Mouse (Mus musculus) bone marrow, adult 2 months (tissue): ENCODE measurements at regions not wholly inside any gene's neighbourhood (a gene's known extent, or its start where the extent isn't known, plus 50 kb on each side); places are given as distances from the start of the nearest gene placed in this dataset.
"Not testable (repeated sequence)": the region's sequence is repeated elsewhere in the genome, so short reads cannot be mapped to it uniquely, and the experiment has no call there.

Source experiments
- H3K27ac ChIP-seq: fragments of 200-500 bp; 2 replicates; pipeline ENCODE4 v1.5.1; 2012; ENCODE audit warnings: low read depth, mild to moderate bottlenecking, control low read depth, inconsistent platforms, low read length; ENCODE audit not compliant: control insufficient read depth, poor library complexity, insufficient read depth
- H3K4me1 ChIP-seq: fragments of 200-500 bp; 2 replicates; pipeline ENCODE4 v1.6.1; 2011; ENCODE audit warnings: low read length; ENCODE audit not compliant: control insufficient read depth, insufficient read depth
- H3K4me3 ChIP-seq: fragments of 200-500 bp; replicated peaks from 2 replicates; pipeline ENCODE3; 2011; ENCODE audit warnings: mild to moderate bottlenecking, low read depth, low read length, control low read depth; ENCODE audit not compliant: control insufficient read depth
- CTCF ChIP-seq: fragments of 200-500 bp; IDR thresholded peaks from 2 replicates; pipeline ENCODE4 v1.5.1; 2011; ENCODE audit warnings: low read length, control low read depth; ENCODE audit not compliant: control insufficient read depth, insufficient read depth
- POLR2A ChIP-seq: fragments of 200-500 bp; IDR thresholded peaks from 2 replicates; pipeline ENCODE4 v1.6.1; 2011; ENCODE audit warnings: low read depth, mild to moderate bottlenecking, control low read depth, low read length, borderline replicate concordance; ENCODE audit not compliant: control insufficient read depth
- WGBS: fragments of 180-500 bp; shearing (Covaris S2); methylation state at CpG from one replicate; pipeline ENCODE4 v1.1.7; 2018; 5-methylcytosine and 5-hydroxymethylcytosine counted together

DNA sequence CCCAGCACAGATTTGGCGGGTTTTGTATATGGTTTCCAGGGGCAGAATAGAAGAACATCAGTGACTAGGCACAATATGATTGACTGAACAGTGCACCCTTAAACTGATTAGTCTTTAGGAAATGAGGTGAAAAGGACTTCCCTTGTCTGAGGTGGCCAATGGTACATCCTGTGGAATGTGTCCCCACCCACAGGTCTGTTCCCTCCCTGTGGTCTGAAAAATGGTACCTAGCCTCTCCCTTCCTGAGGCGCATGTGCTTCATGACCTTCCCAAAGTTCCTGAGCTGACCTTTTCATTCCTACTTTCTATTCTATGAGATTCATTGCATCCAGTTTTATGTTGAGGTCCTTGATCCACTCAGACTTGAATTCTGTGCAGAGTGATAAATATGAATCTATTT is 76.0 kb downstream of the Zfp97 start:
- not testable (repeated sequence) for H3K4me1 ChIP-seq, H3K27ac ChIP-seq, H3K4me3 ChIP-seq
- 91% methylated on average over 2 of the region's 2 CpGs for whole genome bisulfite sequencing

DNA sequence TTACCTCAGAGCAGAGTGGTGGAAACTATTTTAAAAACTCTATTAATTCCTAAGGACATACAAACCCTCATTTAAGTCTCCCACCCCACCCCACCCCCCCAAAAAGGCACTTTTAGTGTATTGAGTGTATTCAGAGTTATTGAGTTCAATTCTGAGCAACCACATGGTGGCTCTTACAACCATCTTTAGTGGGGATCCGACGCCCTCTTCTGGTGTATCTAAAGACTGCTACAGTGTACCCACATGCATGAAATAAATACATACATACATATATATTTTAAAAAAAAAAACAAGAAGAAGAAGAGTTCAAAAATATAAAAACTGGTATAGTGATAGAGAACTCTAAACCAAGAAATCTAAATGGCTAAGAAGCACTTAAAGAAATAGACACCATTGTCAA is 107.9 kb downstream of the Zfp97 start:
- Histone ChIP-seq H3K27ac (no peak overlapping the region), H3K4me1 (no peaks in the 10 kb centered on the region), H3K4me3 (no peak overlapping the region)
- 36% methylated on average over 2 of the region's 2 CpGs for WGBS
- TF ChIP-seq POLR2A (no peak), CTCF (no peak)

- H3K27ac ChIP-seq: peak overlapping the region; percentile 87
- not testable (repeated sequence) for H3K4me1 ChIP-seq
- WGBS: under 1% methylated on average over 21 of the region's 22 CpGs
- peak overlapping the region; percentile 85 for H3K4me3 ChIP-seq
Observed at GRCm38 (mm10) chr17:17234329-17235185, 113.3 kb downstream of the Zfp97 start.

DNA sequence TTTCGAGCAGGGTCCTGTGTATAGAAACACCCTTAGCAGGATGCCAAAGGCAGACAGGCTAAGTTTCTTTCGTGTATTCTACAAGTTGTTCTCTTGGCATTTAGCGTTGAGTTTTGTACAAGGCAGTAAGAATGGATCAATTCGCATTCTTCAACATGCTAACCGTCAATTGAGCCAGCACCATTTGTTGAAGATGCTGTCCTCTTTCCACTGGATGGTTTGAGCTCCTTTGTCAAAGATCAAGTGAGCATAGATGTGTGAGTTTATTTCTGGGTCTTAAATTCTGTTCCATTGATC is 113.9 kb downstream of the Zfp97 start:
- WGBS: 1% methylated on average over 5 of the region's 5 CpGs
- H3K27ac ChIP-seq, H3K4me1 ChIP-seq: not testable (repeated sequence)
- H3K4me3 ChIP-seq: peak overlapping the region; percentile 45
